Mouse (Mus musculus): ENCODE data around the gene Rab11fip3. TPM values are rescaled to one million over a fixed set of nuclear protein-coding genes. Genes with fewer than 3 reads are reported as not detected.
A peak's percentile ranks its signal among the peaks of the same experiment; 100 is the strongest.

The Rab11fip3 gene
- polyA plus RNA-seq, 1 experiment from 2014 or later = 42.8 TPM

GRCm38 (mm10) chr17:25956631-25957030, 112.7 kb downstream of the Rab11fip3 start:
- no peak overlapping the region for H3K27ac ChIP-seq
- peaks cover 37% of the 10 kb centered on the region for H3K36me3 ChIP-seq
- H3K4me1 ChIP-seq = peaks cover 10% of the 10 kb centered on the region
- H3K4me2 ChIP-seq (replicated peaks) = no peak overlapping the region
- H3K9me3 ChIP-seq (replicated peaks) = no peaks in the 10 kb centered on the region
- peaks cover 24% of the 10 kb centered on the region for H3K27me3 ChIP-seq
- WGBS = 83% methylated on average over 7 of the region's 7 CpGs
- H3K4me3 ChIP-seq = no peak overlapping the region
- no peak for ATAC-seq (ENCODE audit: low FRiP score)
- H3K9ac ChIP-seq = no peak overlapping the region

GRCm38 (mm10) chr17:25956201-25956600, 113.2 kb downstream of the Rab11fip3 start:
- peaks cover 28% of the 10 kb centered on the region for H3K27me3 ChIP-seq
- peaks cover 33% of the 10 kb centered on the region for H3K36me3 ChIP-seq
- H3K9ac ChIP-seq = no peak overlapping the region
- no peak overlapping the region for H3K4me2 ChIP-seq (replicated peaks)
- H3K4me1 ChIP-seq = peaks cover 14% of the 10 kb centered on the region
- no peak overlapping the region for H3K27ac ChIP-seq
- no peaks in the 10 kb centered on the region for H3K9me3 ChIP-seq (replicated peaks)
- H3K4me3 ChIP-seq = no peak overlapping the region
- no peak for ATAC-seq (ENCODE audit: low FRiP score)
- 69% methylated on average over 7 of the region's 7 CpGs for WGBS

DNA sequence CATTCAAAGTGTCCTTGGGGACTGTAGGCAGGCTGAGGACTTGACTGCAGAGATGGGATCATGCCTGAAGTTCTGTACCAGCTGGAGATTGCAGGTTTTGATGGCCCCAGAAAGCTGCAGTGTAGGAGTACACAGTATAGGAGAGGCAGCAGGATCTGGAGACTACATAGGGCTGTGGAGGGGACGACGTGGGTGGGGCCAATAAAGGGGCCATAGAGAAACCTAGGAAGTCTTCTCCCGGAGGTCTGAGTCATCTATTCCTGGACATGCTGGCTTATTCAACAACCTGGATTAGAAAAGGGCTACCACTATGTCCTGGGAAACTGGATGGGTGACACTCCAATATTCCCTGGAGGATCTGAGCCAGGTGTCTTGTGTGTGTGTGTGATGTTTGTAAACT, 113.6 kb downstream of the Rab11fip3 start:
- Histone ChIP-seq H3K27me3 (peaks cover 33% of the 10 kb centered on the region), H3K4me3 (no peak overlapping the region), H3K9ac (no peak overlapping the region), H3K4me1 (peaks cover 16% of the 10 kb centered on the region), H3K9me3 (replicated peaks) (no peaks in the 10 kb centered on the region), H3K36me3 (peaks cover 30% of the 10 kb centered on the region), H3K27ac (no peak overlapping the region), H3K4me2 (replicated peaks) (no peak overlapping the region)
- WGBS = 67% methylated on average over 3 of the region's 3 CpGs
- ATAC-seq (ENCODE audit: low FRiP score) = no peak

DNA sequence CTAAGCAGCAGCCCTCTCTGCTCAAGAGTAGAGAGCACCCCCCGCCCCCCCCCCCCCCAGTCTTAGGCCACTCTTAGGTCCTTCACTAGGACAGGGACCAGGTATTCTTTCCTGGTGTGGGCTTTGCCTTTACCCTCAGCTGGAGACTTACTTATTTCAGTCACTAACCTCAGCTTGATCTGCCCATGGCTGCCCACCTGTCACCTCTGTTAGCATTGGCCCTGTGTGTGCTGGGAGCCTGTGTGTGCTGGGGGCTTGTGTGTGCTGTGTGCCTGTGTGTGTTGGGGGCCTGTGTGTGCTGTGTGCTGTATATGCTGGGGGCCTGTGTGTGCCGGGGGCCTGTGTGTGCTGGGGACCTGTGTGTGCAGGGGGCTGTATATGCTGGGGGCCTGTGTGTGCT, 114.7 kb downstream of the Rab11fip3 start:
- Histone ChIP-seq H3K4me1 (peaks cover 16% of the 10 kb centered on the region), H3K27me3 (peaks cover 43% of the 10 kb centered on the region), H3K9me3 (replicated peaks) (no peaks in the 10 kb centered on the region), H3K36me3 (peaks cover 19% of the 10 kb centered on the region), H3K9ac (no peak overlapping the region), H3K4me2 (replicated peaks) (no peak overlapping the region), H3K27ac (no peak overlapping the region), H3K4me3 (no peak overlapping the region)
- no peak for ATAC-seq (ENCODE audit: low FRiP score)
- WGBS = 75% methylated on average over 1 of the region's 2 CpGs

DNA sequence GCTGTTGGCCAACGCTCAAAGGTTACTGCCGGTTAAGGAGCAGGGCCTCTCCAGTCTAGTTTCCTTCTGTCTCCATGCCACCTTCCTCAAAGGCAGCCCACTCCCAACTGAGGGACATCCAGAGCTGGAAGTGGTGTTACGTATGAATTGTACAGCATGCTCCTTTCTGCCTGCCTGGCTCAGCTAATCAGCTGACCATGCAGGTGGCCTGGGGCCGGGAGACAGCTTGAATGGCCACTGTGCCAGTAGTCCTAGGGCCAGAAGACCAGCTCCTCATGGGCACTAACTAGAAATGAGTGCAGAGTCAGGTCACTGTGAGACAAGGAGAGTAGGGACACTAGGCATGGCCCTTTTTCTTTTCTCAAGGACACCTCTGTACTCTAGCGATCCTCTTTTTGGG, 116.2 kb downstream of the Rab11fip3 start:
- H3K9ac ChIP-seq = no peak overlapping the region
- H3K4me1 ChIP-seq = peaks cover 16% of the 10 kb centered on the region
- ATAC-seq (ENCODE audit: low FRiP score) = no peak
- no peak overlapping the region for H3K4me2 ChIP-seq (replicated peaks)
- H3K27me3 ChIP-seq = peaks cover 48% of the 10 kb centered on the region
- H3K36me3 ChIP-seq = peaks cover 5% of the 10 kb centered on the region; the same call in 1 of the 2 replicates
- WGBS = 88% methylated on average over 5 of the region's 5 CpGs
- no peak overlapping the region for H3K4me3 ChIP-seq
- no peaks in the 10 kb centered on the region for H3K9me3 ChIP-seq (replicated peaks)
- H3K27ac ChIP-seq = no peak overlapping the region

- Histone ChIP-seq H3K4me1 (peaks cover 16% of the 10 kb centered on the region), H3K27ac (no peak within 1 kb of the TSS), H3K27me3 (peaks cover 49% of the 10 kb centered on the region), H3K4me3 (peak within 1 kb of the TSS; percentile 36), H3K4me2 (replicated peaks) (peak within 1 kb of the TSS; percentile 57), H3K36me3 (no peaks in the 10 kb centered on the region), H3K9ac (peak within 1 kb of the TSS; percentile 38; the same call in 1 of the 2 replicates), H3K9me3 (replicated peaks) (no peaks in the 10 kb centered on the region)
- 1% methylated on average over 58 of the region's 58 CpGs for WGBS
- no peak for ATAC-seq (ENCODE audit: low FRiP score)
These were observed 117.3 kb downstream of the Rab11fip3 start, which contains the start of gene A930017K11Rik for GRCm38 (mm10) chr17:25951803-25952623. Gene A930017K11Rik (minus strand): TSS chr17:25952565.

DNA sequence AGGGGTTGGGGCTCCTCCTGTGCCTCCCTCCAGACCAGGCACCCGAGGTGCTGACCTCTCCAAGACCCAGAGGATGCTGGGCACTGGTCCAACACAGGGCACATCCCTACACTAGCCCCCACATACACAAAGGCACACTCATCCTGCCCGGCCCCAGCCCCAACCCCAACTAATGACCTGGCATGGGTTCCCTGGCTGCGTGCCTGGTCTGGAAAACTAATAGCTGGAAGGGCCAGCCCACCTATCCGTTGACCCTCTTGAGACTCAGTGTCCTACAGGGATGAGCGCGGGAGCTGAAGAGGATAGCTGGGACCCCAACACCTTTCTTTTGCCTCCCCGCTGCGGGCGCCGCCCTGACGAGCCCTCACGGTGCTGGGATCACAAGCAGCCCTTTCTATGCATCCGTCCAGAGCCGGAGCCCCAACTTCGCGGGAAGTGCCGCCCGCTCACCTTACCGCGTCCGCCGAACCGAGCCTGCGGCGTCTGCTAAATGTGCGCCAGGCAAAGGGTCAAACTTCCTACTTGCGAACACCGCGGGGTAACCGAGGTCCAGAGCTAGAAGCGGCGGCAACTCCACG, 118.0 kb downstream of the Rab11fip3 start:
- Histone ChIP-seq H3K27me3 (peaks cover 49% of the 10 kb centered on the region), H3K9ac (peak overlapping the region; percentile 38; the same call in 1 of the 2 replicates), H3K9me3 (replicated peaks) (no peaks in the 10 kb centered on the region), H3K27ac (no peak overlapping the region), H3K4me2 (replicated peaks) (peak overlapping the region; percentile 57), H3K36me3 (no peaks in the 10 kb centered on the region), H3K4me3 (peak overlapping the region; percentile 36), H3K4me1 (peaks cover 16% of the 10 kb centered on the region)
- ATAC-seq (ENCODE audit: low FRiP score) = no peak
- WGBS = under 1% methylated on average over 33 of the region's 33 CpGs

- Histone ChIP-seq H3K27ac (no peak overlapping the region), H3K9ac (no peak overlapping the region), H3K36me3 (no peaks in the 10 kb centered on the region), H3K9me3 (replicated peaks) (no peaks in the 10 kb centered on the region), H3K4me2 (replicated peaks) (no peak overlapping the region), H3K4me1 (peaks cover 12% of the 10 kb centered on the region), H3K27me3 (peaks cover 49% of the 10 kb centered on the region), H3K4me3 (no peak overlapping the region)
- no peak for ATAC-seq (ENCODE audit: low FRiP score)
- WGBS = no CpG with 5 or more reads among the region's 3 CpGs
These were observed 118.6 kb downstream of the Rab11fip3 start for GRCm38 (mm10) chr17:25950706-25951105.

DNA sequence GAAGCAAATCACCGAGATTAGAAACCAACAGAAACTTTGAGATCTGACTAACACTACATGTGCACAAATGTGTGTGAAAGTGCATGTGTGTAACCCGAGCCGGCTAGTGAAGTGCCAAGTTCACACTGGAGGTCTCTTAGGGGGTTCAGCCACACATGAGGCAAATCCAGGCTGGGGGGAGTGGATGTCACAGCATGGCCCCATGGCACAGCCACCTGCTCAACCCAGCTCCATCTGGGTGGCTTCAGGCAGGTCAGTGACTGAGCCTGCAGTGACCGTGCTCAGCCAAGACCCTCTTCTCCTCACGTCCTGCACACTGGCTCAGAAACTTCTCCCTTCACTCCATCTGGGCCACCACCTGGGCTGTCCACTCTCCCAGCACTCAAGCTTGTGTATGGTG, 119.4 kb downstream of the Rab11fip3 start:
- Histone ChIP-seq H3K36me3 (no peaks in the 10 kb centered on the region), H3K4me3 (no peak overlapping the region), H3K27ac (no peak overlapping the region), H3K4me1 (peaks cover 12% of the 10 kb centered on the region), H3K27me3 (peaks cover 49% of the 10 kb centered on the region), H3K9ac (no peak overlapping the region), H3K4me2 (replicated peaks) (no peak overlapping the region), H3K9me3 (replicated peaks) (no peaks in the 10 kb centered on the region)
- ATAC-seq (ENCODE audit: low FRiP score) = no peak
- 73% methylated on average over 5 of the region's 5 CpGs for WGBS

GRCm38 (mm10) chr17:25948051-25948450, 121.3 kb downstream of the Rab11fip3 start:
- Histone ChIP-seq H3K4me1 (peaks cover 12% of the 10 kb centered on the region), H3K27me3 (peaks cover 39% of the 10 kb centered on the region)

GRCm38 (mm10) chr17:25947576-25947975, 121.8 kb downstream of the Rab11fip3 start:
- H3K27me3 ChIP-seq = peaks cover 35% of the 10 kb centered on the region
- WGBS = 72% methylated on average over 4 of the region's 4 CpGs
- H3K4me2 ChIP-seq (replicated peaks) = no peak overlapping the region
- H3K27ac ChIP-seq = no peak overlapping the region
- H3K4me3 ChIP-seq = no peak overlapping the region
- ATAC-seq (ENCODE audit: low FRiP score) = no peak
- no peaks in the 10 kb centered on the region for H3K36me3 ChIP-seq
- H3K9me3 ChIP-seq (replicated peaks) = no peaks in the 10 kb centered on the region
- peaks cover 12% of the 10 kb centered on the region for H3K4me1 ChIP-seq
- no peak overlapping the region for H3K9ac ChIP-seq

More at GRCm38 (mm10) chr17:25948051-25948450, 121.3 kb downstream of the Rab11fip3 start:
- 77% methylated on average over 8 of the region's 8 CpGs for WGBS
- H3K36me3 ChIP-seq = no peaks in the 10 kb centered on the region
- no peak overlapping the region for H3K27ac ChIP-seq
- no peak overlapping the region for H3K4me2 ChIP-seq (replicated peaks)
- no peak overlapping the region for H3K4me3 ChIP-seq
- H3K9me3 ChIP-seq (replicated peaks) = no peaks in the 10 kb centered on the region
- ATAC-seq (ENCODE audit: low FRiP score) = no peak
- H3K9ac ChIP-seq = no peak overlapping the region

GRCm38 (mm10) chr17:25946891-25947290, 122.5 kb downstream of the Rab11fip3 start:
- peaks cover 8% of the 10 kb centered on the region for H3K4me1 ChIP-seq
- WGBS = 79% methylated on average over 8 of the region's 8 CpGs
- no peak overlapping the region for H3K4me3 ChIP-seq
- ATAC-seq (ENCODE audit: low FRiP score) = no peak
- no peaks in the 10 kb centered on the region for H3K9me3 ChIP-seq (replicated peaks)
- peaks cover 28% of the 10 kb centered on the region for H3K27me3 ChIP-seq
- H3K36me3 ChIP-seq = no peaks in the 10 kb centered on the region
- no peak overlapping the region for H3K27ac ChIP-seq
- H3K9ac ChIP-seq = no peak overlapping the region
- no peak overlapping the region for H3K4me2 ChIP-seq (replicated peaks)
